ENCODE assay signal across 8 mouse cellular contexts in the genomic region with DNA sequence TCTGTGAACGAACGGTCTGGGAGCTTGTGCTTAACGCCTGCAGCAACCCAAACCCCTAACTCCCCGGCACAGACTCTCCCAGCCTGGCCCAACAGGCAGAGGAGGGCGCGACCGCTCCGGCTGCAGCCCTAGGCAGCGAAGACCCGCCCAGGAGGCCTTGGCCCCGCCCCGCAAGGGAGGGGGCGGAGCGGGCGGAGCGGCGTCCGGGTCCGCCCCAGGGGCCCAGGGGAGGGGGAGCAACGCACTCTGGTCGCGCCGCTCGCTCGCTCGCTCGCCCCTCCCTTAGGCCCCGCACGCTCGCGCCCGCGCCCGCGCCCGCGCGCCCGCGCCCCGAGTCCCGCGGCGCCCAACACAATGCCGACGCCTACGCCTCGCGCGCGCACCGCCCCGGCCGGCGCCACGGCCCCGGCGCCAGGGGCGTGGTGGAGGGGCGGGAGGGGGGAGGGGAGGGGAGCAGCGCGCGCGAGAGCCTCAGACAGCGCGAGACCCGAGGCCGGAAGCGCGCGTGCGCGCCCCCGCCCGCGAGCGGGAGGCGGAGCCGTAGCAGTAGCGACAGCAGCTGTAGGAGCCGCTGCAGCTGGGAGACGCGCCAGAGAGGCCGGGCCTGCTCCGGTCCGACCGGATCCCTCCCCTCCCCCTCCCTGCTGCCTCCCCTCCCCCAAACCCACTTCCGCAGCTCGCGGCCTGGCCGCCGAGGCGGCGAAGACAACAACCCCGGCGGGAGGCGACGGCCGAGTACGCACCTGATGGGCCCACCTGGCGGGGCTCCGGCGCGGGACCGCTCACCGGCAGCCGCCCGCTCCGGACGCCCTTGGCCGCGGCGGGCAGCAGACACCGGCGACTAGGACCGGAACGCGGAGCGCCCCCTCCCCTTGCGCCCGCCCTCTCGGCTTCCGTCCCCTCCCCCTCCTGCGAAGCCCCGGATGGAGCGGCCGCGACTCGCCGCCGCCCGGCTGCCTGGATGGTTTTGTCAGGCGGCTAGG. TPM values are rescaled to one million over a fixed set of nuclear protein-coding genes. Genes with fewer than 3 reads are reported as not detected.
DNase-seq lines count a peak whose midpoint lies in the region; ATAC-seq and TF ChIP-seq lines count a peak whose summit lies in the region.

No protein-coding gene starts in this region.

- DNase-seq in CH12.LX (ENCODE audit: extremely low read depth) = peak; percentile 90
- DNase-seq in c-Kit-positive CD71-positive TER-119-negative erythroid progenitor cells, embryonic 14.5 days (ENCODE audit: low read depth) = peak; percentile 82
- DNase-seq in forebrain, embryonic 11.5 days (ENCODE audit: low spot score) = peak; percentile 98
- DNase-seq in heart, postnatal 0 days (ENCODE audit: low spot score) = peak; percentile 92
- DNase-seq in kidney, postnatal 4 days = peak; percentile 94 to 98

- H3K27ac ChIP-seq in CH12.LX (ENCODE audit: insufficient read depth, low read depth) = peak overlapping the region; percentile 94
- H3K27ac ChIP-seq in forebrain, embryonic 11.5 days (ENCODE audit: low read depth, low read length) = peak overlapping the region; percentile 99
- H3K27ac ChIP-seq in heart, postnatal 0 days (ENCODE audit: low read depth) = peak overlapping the region; percentile 99
- H3K27ac ChIP-seq in liver, embryonic 16.5 days (ENCODE audit: low read length) = peak overlapping the region; percentile 96
- H3K27ac ChIP-seq in neural tube, embryonic 13.5 days (replicated peaks) = peak overlapping the region; percentile 100
- peak overlapping the region; percentile 94 for H3K27ac ChIP-seq in testis, adult 2 months (ENCODE audit: control insufficient read depth, insufficient read depth, low read depth, low read length)

- H3K36me3 ChIP-seq in CH12.LX (replicated peaks in 1 of 2; ENCODE audit: control insufficient read depth in 1 of 2, insufficient read depth in 1 of 2, low read length in 1 of 2) = peaks cover 0 to 19% of the 10 kb centered on the region in 2 experiments
- no peaks in the 10 kb centered on the region for H3K36me3 ChIP-seq in forebrain, embryonic 11.5 days (ENCODE audit: control insufficient read depth, insufficient read depth, low read length)
- H3K36me3 ChIP-seq in heart, postnatal 0 days (replicated peaks; ENCODE audit: control insufficient read depth, insufficient read depth, low read length) = no peaks in the 10 kb centered on the region
- H3K36me3 ChIP-seq in liver, embryonic 16.5 days (ENCODE audit: control insufficient read depth, insufficient read depth) = no peaks in the 10 kb centered on the region
- no peaks in the 10 kb centered on the region for H3K36me3 ChIP-seq in neural tube, embryonic 13.5 days
- no peaks in the 10 kb centered on the region for H3K36me3 ChIP-seq in testis, adult 2 months (ENCODE audit: control insufficient read depth, insufficient read depth, low read length)

- dilution Hi-C loops in CH12.LX (cut with MboI; ENCODE audit: extremely low pct_ligation_motif_present, extremely low pct_unique_long_range_greater_than_20kb, low sequenced_read_pairs) = no loop called here

- H3K4me3 ChIP-seq in CH12.LX (replicated peaks in 1 of 3; ENCODE audit: low read depth in 2 of 3, low read length in 2 of 3, poor library complexity in 1 of 3) = peak overlapping the region; percentile 64 to 97 (median 79)
- H3K4me3 ChIP-seq in forebrain, embryonic 11.5 days (ENCODE audit: low read depth, low read length) = peak overlapping the region; percentile 98
- H3K4me3 ChIP-seq in heart, postnatal 0 days (ENCODE audit: low read depth, low read length) = peak overlapping the region; percentile 85
- H3K4me3 ChIP-seq in liver, embryonic 16.5 days (ENCODE audit: low read depth, low read length) = peak overlapping the region; percentile 90
- H3K4me3 ChIP-seq in neural tube, embryonic 13.5 days = peak overlapping the region; percentile 94
- H3K4me3 ChIP-seq in testis, adult 2 months (ENCODE audit: control insufficient read depth, low read depth, low read length) = peak overlapping the region; percentile 95

- H3K4me2 ChIP-seq in CH12.LX (ENCODE audit: insufficient read depth, low read depth, poor library complexity, severe bottlenecking) = peak overlapping the region; percentile 96
- H3K4me2 ChIP-seq in forebrain, embryonic 11.5 days (ENCODE audit: low read depth, low read length, severe bottlenecking) = peak overlapping the region; percentile 87
- H3K4me2 ChIP-seq in heart, postnatal 0 days (ENCODE audit: low read depth, low read length) = peak overlapping the region; percentile 90
- peak overlapping the region; percentile 98 for H3K4me2 ChIP-seq in liver, embryonic 16.5 days (ENCODE audit: low read depth, low read length)
- peak overlapping the region; percentile 78 for H3K4me2 ChIP-seq in neural tube, embryonic 13.5 days

- no peaks in the 10 kb centered on the region for H3K27me3 ChIP-seq in CH12.LX (replicated peaks)
- no peaks in the 10 kb centered on the region for H3K27me3 ChIP-seq in forebrain, embryonic 11.5 days (ENCODE audit: control insufficient read depth, insufficient read depth, low read length)
- H3K27me3 ChIP-seq in heart, postnatal 0 days (ENCODE audit: control insufficient read depth, insufficient read depth, low read length) = no peaks in the 10 kb centered on the region
- H3K27me3 ChIP-seq in liver, embryonic 16.5 days (ENCODE audit: control insufficient read depth, insufficient read depth, low read depth, low read length) = no peaks in the 10 kb centered on the region
- H3K27me3 ChIP-seq in neural tube, embryonic 13.5 days = no peaks in the 10 kb centered on the region
- H3K27me3 ChIP-seq in testis, adult 2 months (ENCODE audit: control insufficient read depth, insufficient read depth, low read length) = no peaks in the 10 kb centered on the region

- in situ Hi-C loops in CH12.LX (cut with MboI; ENCODE audit: low pct_ligation_motif_present, low pct_unique_long_range_greater_than_20kb, low sequenced_read_pairs) = no loop called here

- TF ChIP-seq POLR2A in CH12.LX (IDR thresholded peaks at IDR 0.05; ENCODE audit: low read depth, low read length) = peak; percentile 78
- TF ChIP-seq POLR2A in testis, adult 2 months (IDR thresholded peaks at IDR 0.05; ENCODE audit: control insufficient read depth, low read depth, low read length) = peak; percentile 84

- no peak for TF ChIP-seq RAD21 in CH12.LX (IDR thresholded peaks at IDR 0.05; ENCODE audit: low read depth, low read length)

- WGBS in forebrain, embryonic 11.5 days = under 1% methylated on average over 73 of the region's 133 CpGs
- WGBS in heart, postnatal 0 days = under 1% methylated on average over 70 of the region's 133 CpGs
- WGBS in liver, embryonic 16.5 days (ENCODE audit: insufficient replicate concordance) = under 1% methylated on average over 90 of the region's 133 CpGs
- 0% methylated on average over 40 of the region's 133 CpGs for WGBS in neural tube, embryonic 13.5 days

- ATAC-seq in forebrain, embryonic 11.5 days (replicated peaks; ENCODE audit: low FRiP score) = peak; percentile 93
- peak; percentile 92 for ATAC-seq in heart, postnatal 0 days (ENCODE audit: insufficient read depth, low read depth)
- ATAC-seq in liver, embryonic 16.5 days (ENCODE audit: low read depth) = peak; percentile 88
- peak; percentile 94 for ATAC-seq in neural tube, embryonic 13.5 days (ENCODE audit: low read depth)

- H3K79me2 ChIP-seq in CH12.LX (replicated peaks; ENCODE audit: control insufficient read depth, extremely low read depth, insufficient read depth, poor library complexity, severe bottlenecking) = peaks cover 52% of the 10 kb centered on the region

- no peak for TF ChIP-seq EP300 in CH12.LX (IDR thresholded peaks at IDR 0.05; ENCODE audit: low read length)
- TF ChIP-seq EP300 in heart, postnatal 0 days (IDR thresholded peaks at IDR 0.05; ENCODE audit: low read depth) = no peak

- TF ChIP-seq CTCF in CH12.LX (conservative IDR thresholded peaks at IDR 0.05 in 1 of 2, IDR thresholded peaks at IDR 0.05 in 1 of 2; ENCODE audit: low read depth in 2 of 2, low read length in 2 of 2) = no peak
- TF ChIP-seq CTCF in heart, postnatal 0 days (IDR thresholded peaks at IDR 0.05; ENCODE audit: low read depth) = peak; percentile 3; the same call in 1 of the 2 replicates
- no peak for TF ChIP-seq CTCF in testis, adult 2 months (IDR thresholded peaks at IDR 0.05; ENCODE audit: control insufficient read depth, insufficient read depth, insufficient replicate concordance, low read depth, low read length)

- peak overlapping the region; percentile 98 for H3K9ac ChIP-seq in CH12.LX (ENCODE audit: insufficient read depth, low read depth)
- peak overlapping the region; percentile 99 for H3K9ac ChIP-seq in forebrain, embryonic 11.5 days (ENCODE audit: low read length)
- H3K9ac ChIP-seq in heart, postnatal 0 days (replicated peaks; ENCODE audit: low read depth, low read length) = peak overlapping the region; percentile 99
- peak overlapping the region; percentile 95 for H3K9ac ChIP-seq in liver, embryonic 16.5 days (ENCODE audit: low read depth, low read length)
- peak overlapping the region; percentile 98 for H3K9ac ChIP-seq in neural tube, embryonic 13.5 days

- H3K9me3 ChIP-seq in CH12.LX (replicated peaks; ENCODE audit: low read length) = no peaks in the 10 kb centered on the region
- no peaks in the 10 kb centered on the region for H3K9me3 ChIP-seq in forebrain, embryonic 11.5 days (ENCODE audit: control insufficient read depth, low read length)
- no peaks in the 10 kb centered on the region for H3K9me3 ChIP-seq in heart, postnatal 0 days (replicated peaks; ENCODE audit: control insufficient read depth, low read length)
- no peaks in the 10 kb centered on the region for H3K9me3 ChIP-seq in liver, embryonic 16.5 days (replicated peaks; ENCODE audit: control insufficient read depth, low read length)
- H3K9me3 ChIP-seq in neural tube, embryonic 13.5 days = no peaks in the 10 kb centered on the region

- peaks cover 11 to 38% of the 10 kb centered on the region in 2 experiments for H3K4me1 ChIP-seq in CH12.LX (ENCODE audit: control insufficient read depth in 1 of 2, insufficient read depth in 2 of 2)
- H3K4me1 ChIP-seq in forebrain, embryonic 11.5 days (replicated peaks; ENCODE audit: control insufficient read depth, insufficient read depth, low read length) = peaks cover 13% of the 10 kb centered on the region
- peaks cover 47% of the 10 kb centered on the region for H3K4me1 ChIP-seq in heart, postnatal 0 days (ENCODE audit: control insufficient read depth, insufficient read depth)
- H3K4me1 ChIP-seq in liver, embryonic 16.5 days (ENCODE audit: control insufficient read depth, low read depth, low read length) = peaks cover 51% of the 10 kb centered on the region
- peaks cover 47% of the 10 kb centered on the region for H3K4me1 ChIP-seq in neural tube, embryonic 13.5 days (replicated peaks)
- peaks cover 11% of the 10 kb centered on the region for H3K4me1 ChIP-seq in testis, adult 2 months (ENCODE audit: control insufficient read depth, insufficient read depth, low read length)

RNA-seq across cellular contexts. Expression of gene Zbtb2, which starts 1.0 kb away (rescaled TPM):
- total RNA-seq in CH12.LX (2012; rRNA removed) (6.1 and 8.4 TPM in 2 replicates), CH12.LX (2014; rRNA removed) (11.4 and 12.4 TPM in 2 replicates)
- 8.9 and 11.1 TPM in 2 replicates for polyA plus RNA-seq in CH12.LX (2012; ENCODE audit: insufficient read length, low read depth)
- 21.2 and 21.8 TPM in 2 replicates for polyA plus RNA-seq in forebrain, embryonic 11.5 days (2014; fragmentation: Nextera tagmentation; extraction: Ambion mirVana)
- 16.3 and 19.8 TPM in 2 replicates for total RNA-seq in heart, postnatal 0 days (2014; rRNA removed; ENCODE audit: low replicate concordance)
- 5.1 and 5.2 TPM in 2 replicates for polyA plus RNA-seq in heart, postnatal 0 days (2015; fragmentation: Nextera tagmentation; extraction: Ambion mirVana)
- polyA plus RNA-seq in liver, embryonic 16.5 days (2015; fragmentation: Nextera tagmentation; extraction: Ambion mirVana) = 3.9 and 4.2 TPM in 2 replicates
- 16.9 and 17.2 TPM in 2 replicates for polyA plus RNA-seq in neural tube, embryonic 13.5 days (2015; fragmentation: Nextera tagmentation; extraction: Ambion mirVana)
- 2.3 TPM in 2 replicates for polyA plus RNA-seq in testis, adult 2 months (2012; rRNA removed)

RNA-seq across cellular contexts. Expression of gene Rmnd1, which starts 45.3 kb away (rescaled TPM):
- total RNA-seq in CH12.LX (2012; rRNA removed) = 29.1 and 29.5 TPM in 2 replicates
- 44.4 and 44.8 TPM in 2 replicates for total RNA-seq in CH12.LX (2014; rRNA removed)
- 37.6 and 43.6 TPM in 2 replicates for polyA plus RNA-seq in CH12.LX (2012; ENCODE audit: insufficient read length, low read depth)
- polyA plus RNA-seq in forebrain, embryonic 11.5 days (2014; fragmentation: Nextera tagmentation; extraction: Ambion mirVana) = 52.5 and 67.0 TPM in 2 replicates
- total RNA-seq in heart, postnatal 0 days (2014; rRNA removed; ENCODE audit: low replicate concordance) = 45.5 and 172 TPM in 2 replicates
- polyA plus RNA-seq in heart, postnatal 0 days (2015; fragmentation: Nextera tagmentation; extraction: Ambion mirVana) = 76.1 and 82.1 TPM in 2 replicates
- polyA plus RNA-seq in liver, embryonic 16.5 days (2015; fragmentation: Nextera tagmentation; extraction: Ambion mirVana) = 16.4 and 22.9 TPM in 2 replicates
- 52.2 and 58.9 TPM in 2 replicates for polyA plus RNA-seq in neural tube, embryonic 13.5 days (2015; fragmentation: Nextera tagmentation; extraction: Ambion mirVana)
- polyA plus RNA-seq in testis, adult 2 months (2012; rRNA removed) = 115 and 118 TPM in 2 replicates

RNA-seq across cellular contexts. Expression of gene Armt1, which starts 45.4 kb away (rescaled TPM):
- 20.7 and 23.7 TPM in 2 replicates for total RNA-seq in CH12.LX (2012; rRNA removed)
- 45.1 and 50.2 TPM in 2 replicates for total RNA-seq in CH12.LX (2014; rRNA removed)
- polyA plus RNA-seq in CH12.LX (2012; ENCODE audit: insufficient read length, low read depth) = 28.2 and 32.1 TPM in 2 replicates
- 27.6 and 32.6 TPM in 2 replicates for polyA plus RNA-seq in forebrain, embryonic 11.5 days (2014; fragmentation: Nextera tagmentation; extraction: Ambion mirVana)
- 10.0 and 14.7 TPM in 2 replicates for total RNA-seq in heart, postnatal 0 days (2014; rRNA removed; ENCODE audit: low replicate concordance)
- 8.5 and 8.9 TPM in 2 replicates for polyA plus RNA-seq in heart, postnatal 0 days (2015; fragmentation: Nextera tagmentation; extraction: Ambion mirVana)
- 12.7 and 12.8 TPM in 2 replicates for polyA plus RNA-seq in liver, embryonic 16.5 days (2015; fragmentation: Nextera tagmentation; extraction: Ambion mirVana)
- 15.0 and 15.7 TPM in 2 replicates for polyA plus RNA-seq in neural tube, embryonic 13.5 days (2015; fragmentation: Nextera tagmentation; extraction: Ambion mirVana)
- 57.2 and 58.6 TPM in 2 replicates for polyA plus RNA-seq in testis, adult 2 months (2012; rRNA removed)

Comparison
In these comparisons a context has a peak if more than half of its experiments do, and no peak if none do; other contexts are left out.
1. Peak in every context shown above with its lines: DNase-seq, ATAC-seq, H3K4me3 ChIP-seq and H3K27ac ChIP-seq.